Mouse (Mus musculus) liver, embryonic 13.5 days (tissue): ENCODE results near the gene Igdcc4. TPM values are rescaled to one million over a fixed set of nuclear protein-coding genes. Genes with fewer than 3 reads are reported as not detected.
"Not testable (repeated sequence)": the region's sequence is repeated elsewhere in the genome, so short reads cannot be mapped to it uniquely, and the experiment has no call there.

ENCODE experiments used
- ATAC-seq: fragments of 200-750 bp; cut with Nextera tagmentation; 2 replicates; pipeline ENCODE4 v1.8.0; 2017; ENCODE audit warnings: low read depth, mild to moderate bottlenecking, moderate number of reproducible peaks, moderate library complexity
- DNase-seq: peaks from one replicate; pipeline ENCODE4 v3.0.0; 2022
- H3K27ac ChIP-seq: fragments of 300-500 bp; sonication (generic); 2 replicates; pipeline ENCODE4 v1.5.1; 2015; ENCODE audit warnings: moderate library complexity, mild to moderate bottlenecking, inconsistent platforms
- H3K27me3 ChIP-seq: fragments of 300-500 bp; sonication (generic); 2 replicates; pipeline ENCODE4 v1.6.1; 2015; ENCODE audit warnings: mild to moderate bottlenecking, inconsistent platforms
- H3K36me3 ChIP-seq: fragments of 300-500 bp; sonication (generic); 2 replicates; pipeline ENCODE4 v1.6.1; 2015; ENCODE audit warnings: mild to moderate bottlenecking, inconsistent platforms
- H3K4me1 ChIP-seq: fragments of 300-500 bp; sonication (generic); replicated peaks from 2 replicates; pipeline ENCODE4 v1.6.1; 2015; ENCODE audit warnings: inconsistent platforms
- H3K4me2 ChIP-seq: fragments of 300-500 bp; sonication (generic); 2 replicates; pipeline ENCODE4 v1.6.1; 2015; ENCODE audit warnings: inconsistent platforms, mild to moderate bottlenecking, moderate library complexity
- H3K4me3 ChIP-seq: fragments of 300-500 bp; sonication (generic); replicated peaks from 2 replicates; pipeline ENCODE4 v1.5.1; 2015; ENCODE audit warnings: mild to moderate bottlenecking, inconsistent platforms
- H3K9ac ChIP-seq: fragments of 300-500 bp; sonication (generic); 2 replicates; pipeline ENCODE4 v1.6.1; 2015; ENCODE audit warnings: mild to moderate bottlenecking, inconsistent platforms
- H3K9me3 ChIP-seq: fragments of 300-500 bp; sonication (generic); replicated peaks from 2 replicates; pipeline ENCODE4 v1.6.1; 2016; ENCODE audit warnings: inconsistent platforms
- WGBS: fragments of 180-500 bp; shearing (Covaris S2); methylation state at CpG from one replicate; pipeline ENCODE4 v1.1.7; 2015; ENCODE audit not compliant: insufficient replicate concordance; 5-methylcytosine and 5-hydroxymethylcytosine counted together
- polyA plus RNA-seq: library from polyadenylated mRNA; unstranded; fragments of >200 nt; fragmentation: Nextera tagmentation; extraction: Ambion mirVana; gene quantifications from 2 replicates; pipeline ENCODE4 v1.2.1, GENCODE M21; 2015

The Igdcc4 gene
- polyA plus RNA-seq: 3.8 and 4.6 TPM in 2 replicates

DNA sequence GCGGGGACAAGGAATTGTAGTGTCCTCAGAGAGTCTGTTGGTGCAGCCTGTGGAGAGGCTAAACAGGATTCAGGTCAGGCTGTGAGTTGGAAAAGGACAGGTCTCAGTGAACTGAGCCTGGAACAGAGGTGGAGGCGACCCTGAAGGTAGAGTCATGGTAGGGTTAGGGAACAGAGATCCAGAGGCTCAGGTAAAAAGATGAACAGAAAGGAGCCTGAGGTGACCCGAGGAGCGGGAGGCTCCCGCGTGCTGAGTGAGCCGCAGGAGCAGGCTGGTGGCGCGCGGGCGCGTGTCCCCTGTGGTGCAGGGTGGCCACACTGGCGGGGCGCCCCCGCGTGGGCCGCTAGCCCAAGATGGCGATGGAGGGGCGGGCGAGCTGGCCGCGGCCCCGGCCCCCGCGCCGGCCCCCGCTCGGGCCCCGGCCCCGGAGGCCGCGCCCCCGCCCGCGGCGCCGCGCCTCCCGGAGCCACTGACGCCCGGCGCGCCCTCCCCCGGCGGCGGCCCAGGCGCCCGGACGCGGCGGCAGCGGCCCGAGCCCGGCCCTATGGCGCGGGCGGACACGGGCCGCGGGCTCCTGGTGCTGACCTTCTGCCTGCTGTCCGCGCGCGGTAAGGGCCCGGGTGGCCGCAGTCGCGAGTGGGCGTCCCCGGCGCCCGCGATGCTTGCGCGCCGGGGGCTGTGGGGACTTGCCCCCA lies at the start of gene Igdcc4:
TSS of gene Igdcc4 (plus strand) at position 496 of the 695 bp plus-strand sequence.
- peak; percentile 14; the same call in 1 of the 2 replicates for ATAC-seq
- Histone ChIP-seq H3K9me3 (no peaks in the 10 kb centered on the region), H3K36me3 (no peaks in the 10 kb centered on the region), H3K9ac (peak within 1 kb of the TSS; percentile 61), H3K4me1 (peaks cover 25% of the 10 kb centered on the region), H3K4me3 (peak within 1 kb of the TSS; percentile 60), H3K27ac (peak within 1 kb of the TSS; percentile 68), H3K27me3 (peaks cover 72% of the 10 kb centered on the region), H3K4me2 (peak within 1 kb of the TSS; percentile 83)
- DNase-seq: no peak
- 6% methylated on average over 34 of the region's 76 CpGs for WGBS

DNA sequence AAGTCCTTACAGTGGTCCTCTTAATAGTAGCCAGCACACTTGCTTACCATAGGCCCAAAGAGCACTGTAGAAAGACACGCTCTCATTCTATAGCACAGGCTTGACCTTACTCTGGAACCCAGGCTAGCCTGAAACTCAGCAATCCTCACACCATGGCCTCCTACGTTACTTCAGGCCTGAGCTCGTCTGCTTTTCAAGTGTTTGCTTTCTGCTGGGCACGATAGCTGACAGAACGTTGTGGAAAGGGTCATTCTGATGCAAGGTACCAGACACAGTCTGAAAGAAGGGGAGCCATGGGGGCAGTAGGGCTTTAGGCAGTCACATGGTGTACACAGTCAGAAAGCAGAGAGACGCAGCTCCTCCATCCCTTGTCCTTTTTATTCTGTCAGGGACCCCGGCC lies 37.0 kb upstream of the Igdcc4 start:
- H3K4me1 ChIP-seq: peaks cover 11% of the 10 kb centered on the region
- H3K9ac ChIP-seq: no peak overlapping the region
- DNase-seq (no peak), ATAC-seq (no peak)
- no peaks in the 10 kb centered on the region for H3K9me3 ChIP-seq
- no peak overlapping the region for H3K4me2 ChIP-seq
- peaks cover 86% of the 10 kb centered on the region for H3K36me3 ChIP-seq
- no peak overlapping the region for H3K27ac ChIP-seq
- H3K27me3 ChIP-seq: no peaks in the 10 kb centered on the region
- no peak overlapping the region for H3K4me3 ChIP-seq
- WGBS: 91% methylated on average over 7 of the region's 7 CpGs

DNA sequence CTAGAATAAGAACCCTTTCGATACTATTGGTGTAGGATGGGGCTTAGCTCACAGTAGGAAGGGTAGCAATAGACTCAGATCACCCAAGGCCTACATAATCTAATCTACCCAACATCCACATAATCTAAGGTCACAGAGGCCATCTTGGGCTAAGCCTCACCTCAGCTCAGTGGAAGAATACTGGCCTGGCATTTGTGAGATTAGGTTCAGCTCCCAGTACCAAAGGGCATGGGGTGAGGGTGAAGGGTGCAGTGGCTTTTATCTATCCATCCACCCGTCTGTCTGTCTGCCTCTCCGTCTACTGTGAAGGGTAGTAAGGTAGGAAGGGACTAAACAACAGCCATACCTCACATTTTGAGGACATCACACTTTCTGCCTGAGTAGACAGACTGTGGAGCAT lies 30.7 kb upstream of the Igdcc4 start:
- DNase-seq (peak; percentile 73), ATAC-seq (peak; percentile 98)
- no peak overlapping the region for H3K4me3 ChIP-seq
- H3K4me2 ChIP-seq: peak overlapping the region; percentile 44
- 24% methylated on average over 3 of the region's 3 CpGs for WGBS
- peak overlapping the region; percentile 86 for H3K27ac ChIP-seq
- peaks cover 90% of the 10 kb centered on the region for H3K36me3 ChIP-seq
- no peaks in the 10 kb centered on the region for H3K9me3 ChIP-seq
- 0 out of 2 replicates have a peak overlapping the region, but pooled peaks have one; percentile 33 for H3K9ac ChIP-seq
- H3K27me3 ChIP-seq: no peaks in the 10 kb centered on the region
- peaks cover 45% of the 10 kb centered on the region for H3K4me1 ChIP-seq

DNA sequence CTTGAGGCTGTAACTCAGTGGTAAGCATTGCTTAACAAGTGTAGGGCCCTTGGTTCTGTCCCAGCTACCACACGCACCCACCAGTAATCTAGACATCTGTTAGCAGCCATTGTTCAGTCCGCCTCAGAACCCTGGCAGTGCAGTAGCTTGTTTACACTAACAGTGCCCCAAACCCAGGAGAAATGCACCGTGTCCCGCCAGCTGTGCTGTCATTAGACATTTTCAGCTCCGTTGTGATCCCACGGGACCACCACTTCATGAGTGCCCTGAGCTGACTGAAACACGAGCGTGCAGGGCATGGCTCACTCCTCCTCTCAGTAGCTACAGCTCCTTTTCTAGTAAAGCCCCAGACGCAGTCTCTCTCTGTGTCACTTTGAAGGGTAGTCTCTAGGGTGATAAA lies 27.7 kb upstream of the Igdcc4 start:
- ATAC-seq (no peak), DNase-seq (no peak)
- Histone ChIP-seq H3K27me3 (no peaks in the 10 kb centered on the region), H3K27ac (no peak overlapping the region), H3K9me3 (no peaks in the 10 kb centered on the region), H3K9ac (no peak overlapping the region), H3K4me1 (peaks cover 41% of the 10 kb centered on the region), H3K36me3 (peaks cover 93% of the 10 kb centered on the region), H3K4me2 (no peak overlapping the region), H3K4me3 (no peak overlapping the region)
- WGBS: 85% methylated on average over 9 of the region's 9 CpGs

DNA sequence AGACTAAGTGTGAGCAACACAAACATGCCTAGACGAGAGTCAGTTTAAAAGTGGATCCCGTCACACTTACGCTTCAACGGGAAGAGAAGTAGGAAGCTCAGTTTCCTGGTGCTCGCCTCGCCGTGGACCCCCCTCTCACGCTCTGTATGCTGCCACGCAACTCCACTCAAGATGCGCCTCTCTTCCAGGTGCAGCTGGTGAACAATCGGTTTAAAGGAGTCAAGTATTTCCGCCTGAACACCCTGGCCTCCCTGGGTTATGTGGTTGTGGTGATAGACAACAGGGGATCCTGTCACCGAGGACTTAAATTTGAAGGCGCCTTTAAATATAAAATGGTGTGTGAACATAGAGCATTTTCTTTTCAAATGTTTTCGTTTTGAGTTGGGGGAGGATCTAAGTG lies 27.0 kb upstream of the Igdcc4 start:
- no peak for ATAC-seq
- 71% methylated on average over 15 of the region's 15 CpGs for WGBS
- H3K27me3 ChIP-seq: no peaks in the 10 kb centered on the region
- DNase-seq: no peak
- no peak overlapping the region for H3K9ac ChIP-seq
- H3K4me2 ChIP-seq: no peak overlapping the region
- H3K27ac ChIP-seq: peak overlapping the region; percentile 41; the same call in 1 of the 2 replicates
- no peak overlapping the region for H3K4me3 ChIP-seq
- H3K36me3 ChIP-seq: peaks cover 93% of the 10 kb centered on the region
- no peaks in the 10 kb centered on the region for H3K9me3 ChIP-seq
- peaks cover 34% of the 10 kb centered on the region for H3K4me1 ChIP-seq

DNA sequence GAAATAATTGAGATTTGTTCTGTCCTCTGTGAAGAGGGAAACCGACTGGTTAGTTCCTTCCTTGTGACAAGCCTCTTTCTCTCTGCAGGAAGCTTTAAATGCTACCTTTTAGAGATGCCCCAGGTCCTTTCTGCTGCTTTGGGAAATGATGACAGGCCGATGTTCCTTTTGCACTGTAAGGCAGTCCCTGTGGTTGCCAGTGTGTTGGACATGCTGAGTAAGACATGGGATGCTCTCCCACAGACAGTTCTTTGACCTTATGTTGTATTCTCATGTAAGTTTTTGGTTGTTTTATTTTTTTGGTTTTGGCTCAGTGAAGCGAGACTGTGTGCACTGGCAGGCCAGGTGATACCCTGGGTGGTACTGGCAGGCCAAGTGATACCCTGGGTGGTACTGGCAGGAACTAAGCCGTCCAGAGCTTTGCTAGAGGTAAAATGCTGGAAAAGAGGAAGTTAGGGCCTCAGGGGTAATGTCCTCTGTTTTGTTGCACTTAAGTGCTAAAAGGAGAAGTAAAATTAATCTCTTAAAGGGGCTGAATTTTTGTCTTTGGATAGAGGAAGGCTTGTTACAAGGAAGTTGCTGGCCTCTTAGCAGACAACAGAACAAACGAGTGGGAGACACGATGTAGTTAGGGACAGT lies 26.3 kb upstream of the Igdcc4 start:
- WGBS: 49% methylated on average over 6 of the region's 6 CpGs
- DNase-seq (no peak), ATAC-seq (no peak)
- peaks cover 28% of the 10 kb centered on the region for H3K4me1 ChIP-seq
- H3K4me2 ChIP-seq: no peak overlapping the region
- peak overlapping the region; percentile 41; the same call in 1 of the 2 replicates for H3K27ac ChIP-seq
- no peak overlapping the region for H3K9ac ChIP-seq
- H3K9me3 ChIP-seq: no peaks in the 10 kb centered on the region
- peaks cover 95% of the 10 kb centered on the region for H3K36me3 ChIP-seq
- no peak overlapping the region for H3K4me3 ChIP-seq
- no peaks in the 10 kb centered on the region for H3K27me3 ChIP-seq

DNA sequence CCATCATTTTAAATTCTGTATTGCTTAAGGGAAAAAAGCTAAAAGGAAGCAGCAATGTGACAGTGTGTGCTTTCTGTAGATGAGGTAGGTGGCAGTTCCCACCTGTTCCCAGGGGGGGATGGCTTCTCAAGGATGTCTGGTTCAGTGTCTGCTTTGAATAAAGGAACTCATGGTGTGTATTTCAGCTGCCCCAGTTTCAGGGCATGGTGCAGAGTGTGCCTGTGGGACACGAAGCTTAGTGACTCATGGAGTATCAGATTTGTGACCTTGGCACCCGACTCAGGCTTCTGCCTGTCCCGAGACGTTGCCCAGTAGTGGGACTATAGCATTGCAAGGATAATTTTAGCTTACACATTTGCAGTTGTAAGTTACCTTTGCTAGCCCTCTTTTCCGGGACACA lies 23.8 kb upstream of the Igdcc4 start:
- Histone ChIP-seq H3K9ac (no peak overlapping the region), H3K4me1 (peaks cover 5% of the 10 kb centered on the region), H3K27ac (no peak overlapping the region), H3K27me3 (no peaks in the 10 kb centered on the region), H3K4me2 (no peak overlapping the region), H3K4me3 (no peak overlapping the region), H3K9me3 (no peaks in the 10 kb centered on the region), H3K36me3 (peaks cover 96% of the 10 kb centered on the region)
- no peak for ATAC-seq
- WGBS: 87% methylated on average over 5 of the region's 5 CpGs
- DNase-seq: no peak

DNA sequence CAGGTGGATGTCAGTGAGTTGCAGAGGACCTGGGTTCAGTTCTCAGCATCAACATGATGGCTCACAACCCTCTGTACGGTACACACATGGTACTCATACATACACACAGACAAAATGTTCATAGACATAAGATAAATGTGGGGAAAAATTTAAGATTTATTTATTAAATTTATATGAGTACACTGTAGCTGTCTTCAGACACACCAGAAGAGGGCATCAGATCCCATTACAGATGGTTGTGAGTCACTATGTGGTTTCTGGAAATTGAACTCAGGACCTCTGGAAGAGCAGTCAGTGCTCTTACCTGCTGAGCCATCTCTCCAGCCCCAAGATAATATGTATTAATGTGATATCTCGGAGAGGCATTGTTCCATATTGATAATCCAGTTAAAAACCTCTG lies 21.1 kb upstream of the Igdcc4 start:
- H3K36me3 ChIP-seq: peaks cover 89% of the 10 kb centered on the region

DNA sequence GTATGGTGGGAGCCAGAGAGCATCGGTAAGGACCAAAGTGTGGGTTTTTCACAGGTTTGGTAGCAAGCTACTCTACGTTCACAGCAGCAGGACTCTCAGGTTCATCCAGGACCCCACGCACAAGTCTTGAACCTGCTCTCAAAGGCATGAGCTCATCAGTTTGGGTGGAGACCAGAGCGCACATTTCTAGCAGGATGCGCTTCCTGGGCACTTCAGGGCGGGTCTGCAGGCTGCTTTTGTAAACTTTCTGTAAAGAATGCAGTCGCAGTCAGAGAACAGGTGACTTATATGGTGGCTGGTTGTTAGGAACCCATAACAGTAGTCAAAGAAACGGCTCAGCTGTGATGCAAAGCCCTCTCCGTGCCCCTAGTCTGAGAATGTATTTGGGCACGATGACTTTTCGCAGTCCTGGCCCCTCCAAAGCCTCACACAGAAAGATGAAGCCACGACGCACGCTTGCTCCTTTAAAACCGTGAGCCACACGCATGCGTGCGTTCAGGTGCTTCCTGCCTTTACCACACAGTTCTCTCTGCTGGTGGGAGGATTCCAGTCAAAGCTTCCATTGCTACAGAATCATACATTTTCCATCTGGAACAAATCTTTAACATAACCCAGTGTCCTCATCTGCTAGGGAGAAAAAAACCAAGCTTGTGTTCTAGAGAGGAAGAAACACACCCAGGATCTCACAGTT lies 18.1 kb upstream of the Igdcc4 start:
- Histone ChIP-seq H3K27ac (no peak overlapping the region), H3K27me3 (no peaks in the 10 kb centered on the region), H3K4me1 (peaks cover 30% of the 10 kb centered on the region), H3K4me3 (no peak overlapping the region), H3K9ac (no peak overlapping the region), H3K9me3 (no peaks in the 10 kb centered on the region), H3K4me2 (no peak overlapping the region), H3K36me3 (peaks cover 60% of the 10 kb centered on the region)
- ATAC-seq (no peak), DNase-seq (no peak)
- WGBS: 87% methylated on average over 18 of the region's 18 CpGs

More for the DNA sequence above, 21.1 kb upstream of the Igdcc4 start:
- not testable (repeated sequence) for H3K9ac ChIP-seq, DNase-seq, ATAC-seq, H3K9me3 ChIP-seq, H3K4me3 ChIP-seq, H3K27ac ChIP-seq, H3K27me3 ChIP-seq, H3K4me2 ChIP-seq
- H3K4me1 ChIP-seq: peaks cover 14% of the 10 kb centered on the region
- 89% methylated on average over 2 of the region's 2 CpGs for WGBS

DNA sequence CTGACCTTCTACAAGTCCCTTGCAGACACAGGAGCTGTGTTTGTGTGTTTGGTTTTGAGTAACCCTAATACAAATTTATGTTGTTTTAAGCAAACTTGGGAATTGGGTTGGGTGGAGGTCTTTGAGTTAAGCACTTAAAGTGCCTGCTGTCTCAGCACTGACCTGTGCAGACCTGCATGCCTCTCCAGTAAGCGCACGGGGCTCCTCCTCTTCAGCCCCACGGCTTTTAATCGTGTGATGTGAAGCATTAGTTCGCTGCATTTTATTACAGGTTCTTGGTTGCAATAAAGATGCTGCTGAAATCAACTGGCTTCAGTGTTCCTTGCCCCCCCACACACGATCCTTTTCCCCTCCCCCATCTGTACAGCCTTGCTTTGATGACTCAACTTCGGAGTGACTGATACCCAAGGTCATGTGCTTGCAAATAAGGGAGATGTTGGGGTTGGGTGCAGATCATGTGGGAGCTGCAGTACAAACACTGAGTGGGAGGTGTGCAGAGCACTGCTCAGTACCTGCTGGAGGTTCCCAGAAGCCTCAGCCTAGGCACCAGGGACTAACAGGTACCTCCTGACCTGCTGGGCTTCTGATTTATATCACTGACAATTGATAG lies 17.0 kb upstream of the Igdcc4 start:
- WGBS: 73% methylated on average over 7 of the region's 7 CpGs

DNA sequence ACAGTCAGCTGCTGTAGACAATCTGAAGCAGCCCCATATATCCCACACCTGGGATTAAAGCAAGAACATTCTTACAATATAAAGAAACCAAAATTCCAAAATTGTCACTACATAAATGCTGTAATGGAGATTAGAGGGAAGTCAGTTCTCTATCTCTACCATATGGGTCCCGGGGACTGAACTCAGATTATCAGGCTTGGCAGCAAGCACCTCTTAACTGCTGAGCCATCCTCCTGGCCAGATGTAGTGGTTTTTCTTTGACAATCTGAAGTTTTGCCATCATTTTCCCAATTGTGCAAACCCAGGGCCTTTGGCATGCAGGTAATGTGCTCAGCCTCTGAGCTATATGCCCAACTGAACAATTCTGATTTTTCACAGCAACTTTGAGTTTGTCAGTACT lies 16.0 kb upstream of the Igdcc4 start:
- ATAC-seq: no peak
- WGBS: 43% methylated on average over 1 of the region's 1 CpGs
- DNase-seq: no peak
- H3K4me3 ChIP-seq: no peak overlapping the region
- H3K36me3 ChIP-seq: peaks cover 39% of the 10 kb centered on the region
- H3K9ac ChIP-seq: no peak overlapping the region
- H3K27me3 ChIP-seq: no peaks in the 10 kb centered on the region
- H3K4me1 ChIP-seq: peaks cover 30% of the 10 kb centered on the region
- no peak overlapping the region for H3K4me2 ChIP-seq
- H3K27ac ChIP-seq: no peak overlapping the region
- no peaks in the 10 kb centered on the region for H3K9me3 ChIP-seq

More for the DNA sequence above, 17.0 kb upstream of the Igdcc4 start:
- DNase-seq (no peak), ATAC-seq (peak; percentile 60)
- Histone ChIP-seq H3K27me3 (no peaks in the 10 kb centered on the region), H3K9me3 (no peaks in the 10 kb centered on the region), H3K36me3 (peaks cover 49% of the 10 kb centered on the region), H3K4me3 (no peak overlapping the region), H3K9ac (no peak overlapping the region), H3K27ac (no peak overlapping the region), H3K4me2 (no peak overlapping the region), H3K4me1 (peaks cover 30% of the 10 kb centered on the region)
